ENCODE assay signal across 17 mouse cellular contexts in the genomic region with DNA sequence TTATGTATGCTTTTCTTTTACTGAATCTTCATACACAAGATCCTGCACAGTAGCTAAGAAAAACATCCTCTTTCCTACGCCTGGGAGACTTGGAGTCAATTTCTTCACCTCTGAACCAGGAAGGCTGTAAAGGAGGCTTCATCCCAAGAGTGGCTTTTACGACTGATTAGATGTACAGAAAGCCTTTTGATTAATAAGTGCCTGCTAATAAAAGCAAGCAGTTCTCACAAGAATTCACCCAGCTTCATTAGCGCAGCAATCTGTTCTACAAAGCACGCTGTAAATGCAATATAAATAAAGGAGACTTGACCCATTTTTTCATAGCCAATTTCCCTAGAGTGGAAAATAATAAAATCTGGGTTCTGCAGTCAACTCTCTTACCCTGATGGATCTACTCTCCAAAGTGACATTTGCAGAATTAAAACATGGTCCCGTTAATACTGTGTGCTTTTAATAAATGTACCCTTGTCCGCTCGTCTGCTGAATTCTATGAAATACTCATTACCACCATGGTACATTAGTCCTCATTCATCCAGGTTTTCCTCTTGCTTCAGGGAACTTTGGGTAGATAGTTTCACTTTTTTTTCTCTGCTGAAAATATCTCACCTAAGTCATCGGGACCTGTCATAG.
DNase-seq lines count a peak whose midpoint lies in the region; ATAC-seq and TF ChIP-seq lines count a peak whose summit lies in the region.
"Had no signal": no experiment of that assay in that cellular context is flagged by ENCODE, and none has a peak within 500 bp of the region (broad histone marks: within the 10 kb centered on the region; RNA-seq: fewer than 3 reads in every experiment).

No protein-coding gene starts in this region.

- no peaks in the 10 kb centered on the region for H3K9me3 ChIP-seq in forebrain, postnatal 0 days (ENCODE audit: low read length)
- no peaks in the 10 kb centered on the region for H3K9me3 ChIP-seq in forebrain, embryonic 13.5 days (replicated peaks)
- no peaks in the 10 kb centered on the region for H3K9me3 ChIP-seq in midbrain, embryonic 15.5 days
- no peaks in the 10 kb centered on the region for H3K9me3 ChIP-seq in midbrain, embryonic 11.5 days (ENCODE audit: control insufficient read depth, low read length)
- H3K9me3 ChIP-seq: heart, embryonic 15.5 days; midbrain, embryonic 12.5 days had no signal

- no peak overlapping the region for H3K27ac ChIP-seq in forebrain, postnatal 0 days (ENCODE audit: low read depth, low read length)
- H3K27ac ChIP-seq in forebrain, embryonic 13.5 days: no peak overlapping the region
- H3K27ac ChIP-seq in midbrain, embryonic 15.5 days: peak overlapping the region; percentile 19; the same call in 1 of the 2 replicates
- H3K27ac ChIP-seq in midbrain, embryonic 11.5 days (ENCODE audit: low read depth, low read length): no peak overlapping the region
- H3K27ac ChIP-seq: heart, adult 2 months; heart, embryonic 15.5 days; limb, embryonic 12.5 days; liver, embryonic 14.5 days; midbrain, embryonic 12.5 days had no signal

- no peak overlapping the region for H3K4me3 ChIP-seq in forebrain, postnatal 0 days (ENCODE audit: low read depth, low read length)
- H3K4me3 ChIP-seq in forebrain, embryonic 13.5 days: no peak overlapping the region
- H3K4me3 ChIP-seq in midbrain, embryonic 15.5 days: no peak overlapping the region
- H3K4me3 ChIP-seq in midbrain, embryonic 11.5 days (ENCODE audit: low read depth, low read length): no peak overlapping the region
- H3K4me3 ChIP-seq: heart, adult 2 months; heart, embryonic 15.5 days; limb, embryonic 12.5 days; midbrain, embryonic 12.5 days had no signal

- no peak for TF ChIP-seq CTCF in forebrain, postnatal 0 days (IDR thresholded peaks at IDR 0.05; ENCODE audit: low read depth)

- H3K36me3 ChIP-seq in forebrain, postnatal 0 days (ENCODE audit: insufficient read depth): no peaks in the 10 kb centered on the region
- H3K36me3 ChIP-seq in forebrain, embryonic 13.5 days (ENCODE audit: poor library complexity, severe bottlenecking): no peaks in the 10 kb centered on the region
- H3K36me3 ChIP-seq in midbrain, embryonic 15.5 days (replicated peaks): no peaks in the 10 kb centered on the region
- H3K36me3 ChIP-seq in midbrain, embryonic 11.5 days (ENCODE audit: control insufficient read depth, insufficient read depth, low read length): no peaks in the 10 kb centered on the region
- H3K36me3 ChIP-seq: heart, embryonic 15.5 days; limb, embryonic 12.5 days; midbrain, embryonic 12.5 days had no signal

- WGBS in forebrain, postnatal 0 days: 29% methylated on average over 8 of the region's 8 CpGs
- 46% methylated on average over 8 of the region's 8 CpGs for WGBS in forebrain, embryonic 13.5 days
- 58% methylated on average over 8 of the region's 8 CpGs for WGBS in midbrain, embryonic 15.5 days
- WGBS in midbrain, embryonic 11.5 days: 78% methylated on average over 8 of the region's 8 CpGs

- no peak overlapping the region for H3K9ac ChIP-seq in forebrain, postnatal 0 days
- H3K9ac ChIP-seq in forebrain, embryonic 13.5 days: no peak overlapping the region
- no peak overlapping the region for H3K9ac ChIP-seq in midbrain, embryonic 15.5 days
- no peak overlapping the region for H3K9ac ChIP-seq in midbrain, embryonic 11.5 days (ENCODE audit: low read length)
- H3K9ac ChIP-seq: heart, embryonic 15.5 days; limb, embryonic 12.5 days; liver, embryonic 14.5 days; midbrain, embryonic 12.5 days had no signal

- ATAC-seq in forebrain, postnatal 0 days: peak; percentile 36; the same call in 1 of the 2 replicates
- no peak for ATAC-seq in forebrain, embryonic 13.5 days
- no peak; the same call in 1 of the 2 replicates for ATAC-seq in midbrain, embryonic 15.5 days (replicated peaks)
- no peak for ATAC-seq in midbrain, embryonic 11.5 days (ENCODE audit: low FRiP score)

- DNase-seq in forebrain, postnatal 0 days: peak; percentile 31
- no peak for DNase-seq in midbrain, embryonic 11.5 days (ENCODE audit: low spot score, missing footprints)
- peak; percentile 6 for DNase-seq in forelimb bud, embryonic 11.5 days (ENCODE audit: low read depth, low spot score)
- peak; percentile 40 for DNase-seq in retina, embryonic 14.5 days (ENCODE audit: low spot score)
- no peak for DNase-seq in right cerebral cortex, postnatal 14 days
- DNase-seq in thymus, postnatal 10 days (ENCODE audit: low spot score in 2 of 2): no peak
- DNase-seq: B cell, adult 2 months; cerebellum, adult 8-10 months; gastrocnemius, postnatal 10 days; heart, adult 2 months; kidney, adult 11 months had no signal

- H3K4me1 ChIP-seq in forebrain, postnatal 0 days (ENCODE audit: insufficient read depth): no peaks in the 10 kb centered on the region
- H3K4me1 ChIP-seq in forebrain, embryonic 13.5 days: no peaks in the 10 kb centered on the region
- no peaks in the 10 kb centered on the region for H3K4me1 ChIP-seq in midbrain, embryonic 15.5 days
- no peaks in the 10 kb centered on the region for H3K4me1 ChIP-seq in midbrain, embryonic 11.5 days (ENCODE audit: control insufficient read depth, insufficient read depth, low read length)
- H3K4me1 ChIP-seq: heart, embryonic 15.5 days; midbrain, embryonic 12.5 days had no signal

- H3K27me3 ChIP-seq in forebrain, postnatal 0 days (ENCODE audit: insufficient read depth, low read length): no peaks in the 10 kb centered on the region
- no peaks in the 10 kb centered on the region for H3K27me3 ChIP-seq in forebrain, embryonic 13.5 days
- H3K27me3 ChIP-seq in midbrain, embryonic 15.5 days (replicated peaks): no peaks in the 10 kb centered on the region
- H3K27me3 ChIP-seq in midbrain, embryonic 11.5 days (ENCODE audit: control insufficient read depth, insufficient read depth, low read length): no peaks in the 10 kb centered on the region
- H3K27me3 ChIP-seq: midbrain, embryonic 12.5 days had no signal

- H3K4me2 ChIP-seq in forebrain, postnatal 0 days (ENCODE audit: low read depth): no peak overlapping the region
- H3K4me2 ChIP-seq in forebrain, embryonic 13.5 days: no peak overlapping the region
- H3K4me2 ChIP-seq in midbrain, embryonic 15.5 days: no peak overlapping the region
- no peak overlapping the region for H3K4me2 ChIP-seq in midbrain, embryonic 11.5 days
- H3K4me2 ChIP-seq: heart, embryonic 15.5 days; limb, embryonic 12.5 days; midbrain, embryonic 12.5 days had no signal

Comparison
In these comparisons a context has a peak if more than half of its experiments do, and no peak if none do; other contexts are left out.
1. DNase-seq: peak in forebrain, postnatal 0 days (single experiment), forelimb bud, embryonic 11.5 days (single experiment) and retina, embryonic 14.5 days (single experiment); none in midbrain, embryonic 11.5 days (single experiment), right cerebral cortex, postnatal 14 days (single experiment) and thymus, postnatal 10 days (0 of 2).